Mouse (Mus musculus): Measurements from ENCODE around the gene Ube2d3. TPM values are rescaled to one million over a fixed set of nuclear protein-coding genes. Genes with fewer than 3 reads are reported as not detected.
"Not testable (repeated sequence)": the region's sequence is repeated elsewhere in the genome, so short reads cannot be mapped to it uniquely, and the experiment has no call there.

The Ube2d3 gene
- polyA plus RNA-seq, 1 experiment: 261 TPM

DNA sequence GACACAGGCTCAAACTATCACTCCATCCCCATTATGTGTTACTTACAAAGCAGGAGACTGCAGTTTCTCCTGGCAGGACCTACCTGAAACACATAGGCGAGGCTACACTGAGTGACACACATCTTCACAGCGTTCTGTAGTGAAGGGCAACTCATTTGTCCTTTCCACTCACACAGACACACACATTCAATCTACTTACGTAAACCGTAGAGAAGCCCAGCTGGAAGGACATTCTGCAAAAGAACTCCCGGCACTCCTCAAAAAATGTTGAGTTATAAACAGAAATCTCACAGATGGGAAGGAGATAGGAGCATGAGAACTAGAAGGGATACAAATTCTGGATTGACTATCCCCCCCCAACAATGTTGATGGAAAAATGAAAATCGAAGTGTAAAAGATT lies 38.3 kb downstream of the Ube2d3 start:
- no peak for TF ChIP-seq CTCF (IDR thresholded peaks at IDR 0.05; ENCODE audit: control insufficient read depth, insufficient read depth, insufficient read length)
- TF ChIP-seq MYOD1 (IDR thresholded peaks at IDR 0.05; ENCODE audit: control insufficient read depth, insufficient read length, low read depth): no peak
- TF ChIP-seq USF1 (IDR thresholded peaks at IDR 0.05; ENCODE audit: low read depth): no peak
- TF ChIP-seq MAX (IDR thresholded peaks at IDR 0.05): no peak
- no peak for TF ChIP-seq MYOG (IDR thresholded peaks at IDR 0.05; ENCODE audit: control insufficient read depth, extremely low read depth, insufficient read length)
- TF ChIP-seq CEBPB (IDR thresholded peaks at IDR 0.05; ENCODE audit: low read depth): no peak
- no peak for TF ChIP-seq FOSL1 (IDR thresholded peaks at IDR 0.05; ENCODE audit: insufficient read depth, low read length, poor library complexity, severe bottlenecking)
- H3K36me3 ChIP-seq (ENCODE audit: control insufficient read depth, insufficient read depth): no peaks in the 10 kb centered on the region
- no peaks in the 10 kb centered on the region for H3K79me3 ChIP-seq (ENCODE audit: low read depth)
- H3ac ChIP-seq (ENCODE audit: control insufficient read depth, insufficient read length, low read depth): no peak overlapping the region
- no peaks in the 10 kb centered on the region for H3K27me3 ChIP-seq (ENCODE audit: control insufficient read depth, insufficient read depth, insufficient read length)
- no peak overlapping the region for H3K4me3 ChIP-seq (ENCODE audit: insufficient read depth, poor library complexity, severe bottlenecking)
- no peaks in the 10 kb centered on the region for H3K79me2 ChIP-seq (ENCODE audit: control insufficient read depth, insufficient read depth)

- no peaks in the 10 kb centered on the region for H3K79me2 ChIP-seq (ENCODE audit: control insufficient read depth, insufficient read depth)
- H3K4me3 ChIP-seq (ENCODE audit: insufficient read depth, poor library complexity, severe bottlenecking): no peak overlapping the region
- H3K36me3 ChIP-seq (ENCODE audit: control insufficient read depth, insufficient read depth): no peaks in the 10 kb centered on the region
- TF ChIP-seq MYOG (IDR thresholded peaks at IDR 0.05; ENCODE audit: control insufficient read depth, extremely low read depth, insufficient read length) (no peak), MAX (IDR thresholded peaks at IDR 0.05) (no peak), USF1 (IDR thresholded peaks at IDR 0.05; ENCODE audit: low read depth) (no peak), MYOD1 (IDR thresholded peaks at IDR 0.05; ENCODE audit: control insufficient read depth, insufficient read length, low read depth) (no peak), FOSL1 (IDR thresholded peaks at IDR 0.05; ENCODE audit: insufficient read depth, low read length, poor library complexity, severe bottlenecking) (no peak), CEBPB (IDR thresholded peaks at IDR 0.05; ENCODE audit: low read depth) (no peak)
- no peaks in the 10 kb centered on the region for H3K27me3 ChIP-seq (ENCODE audit: control insufficient read depth, insufficient read depth, insufficient read length)
- no peak overlapping the region for H3ac ChIP-seq (ENCODE audit: control insufficient read depth, insufficient read length, low read depth)
- H3K79me3 ChIP-seq (ENCODE audit: low read depth): no peaks in the 10 kb centered on the region
These were observed 39.0 kb downstream of the Ube2d3 start for GRCm38 (mm10) chr3:135476977-135477376.

DNA sequence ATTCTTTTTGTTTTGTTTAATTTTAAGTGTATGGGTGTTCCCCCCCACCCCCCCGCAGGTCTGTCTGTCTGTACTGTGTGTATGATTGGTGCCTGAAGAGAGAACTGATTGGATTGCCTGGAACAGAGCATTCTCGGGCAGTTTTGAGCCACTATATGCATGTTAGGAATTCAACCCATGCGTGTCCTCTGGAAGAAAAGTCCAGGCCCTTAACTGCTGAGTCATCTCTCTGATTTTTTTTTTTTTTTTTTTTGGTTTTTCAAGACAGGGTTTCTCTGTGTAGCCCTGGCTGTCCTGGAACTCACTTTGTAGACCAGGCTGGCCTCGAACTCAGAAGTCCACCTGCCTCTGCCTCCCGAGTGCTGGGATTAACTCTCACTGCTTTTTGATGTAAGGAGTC lies 41.1 kb downstream of the Ube2d3 start:
- not testable (repeated sequence) for H3ac ChIP-seq (ENCODE audit: control insufficient read depth, insufficient read length, low read depth); H3K36me3 ChIP-seq (ENCODE audit: control insufficient read depth, insufficient read depth); H3K27me3 ChIP-seq (ENCODE audit: control insufficient read depth, insufficient read depth, insufficient read length)

DNA sequence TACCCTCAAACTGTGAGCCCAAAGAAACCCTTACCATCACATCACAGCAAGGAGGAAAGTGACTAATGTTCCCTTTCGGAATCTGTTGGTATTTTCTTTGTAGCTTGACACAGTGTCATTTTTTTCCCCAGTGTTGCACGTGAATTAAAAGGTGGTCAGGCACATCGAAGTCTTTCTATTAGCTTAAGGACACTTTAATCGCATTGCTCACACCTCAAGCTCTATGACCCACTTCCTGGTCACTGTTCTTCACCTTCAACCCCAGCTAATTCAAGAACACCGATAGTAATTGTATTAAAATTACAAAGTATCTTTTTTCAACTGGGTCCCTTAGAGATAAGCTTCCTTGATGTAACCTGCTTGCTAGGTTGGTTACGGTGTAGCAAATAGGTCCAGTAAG lies 42.8 kb downstream of the Ube2d3 start:
- Histone ChIP-seq H3K79me2 (ENCODE audit: control insufficient read depth, insufficient read depth) (no peaks in the 10 kb centered on the region), H3K36me3 (ENCODE audit: control insufficient read depth, insufficient read depth) (no peaks in the 10 kb centered on the region), H3K27me3 (ENCODE audit: control insufficient read depth, insufficient read depth, insufficient read length) (no peaks in the 10 kb centered on the region), H3K4me3 (ENCODE audit: insufficient read depth, poor library complexity, severe bottlenecking) (no peak overlapping the region), H3K79me3 (ENCODE audit: low read depth) (no peaks in the 10 kb centered on the region), H3ac (ENCODE audit: control insufficient read depth, insufficient read length, low read depth) (no peak overlapping the region)
- TF ChIP-seq MAX (IDR thresholded peaks at IDR 0.05) (no peak), USF1 (IDR thresholded peaks at IDR 0.05; ENCODE audit: low read depth) (no peak), MYOD1 (IDR thresholded peaks at IDR 0.05; ENCODE audit: control insufficient read depth, insufficient read length, low read depth) (no peak)

More for the DNA sequence above, 41.1 kb downstream of the Ube2d3 start:
- not testable (repeated sequence) for H3K4me3 ChIP-seq (ENCODE audit: insufficient read depth, poor library complexity, severe bottlenecking); H3K79me2 ChIP-seq (ENCODE audit: control insufficient read depth, insufficient read depth); H3K79me3 ChIP-seq (ENCODE audit: low read depth)

DNA sequence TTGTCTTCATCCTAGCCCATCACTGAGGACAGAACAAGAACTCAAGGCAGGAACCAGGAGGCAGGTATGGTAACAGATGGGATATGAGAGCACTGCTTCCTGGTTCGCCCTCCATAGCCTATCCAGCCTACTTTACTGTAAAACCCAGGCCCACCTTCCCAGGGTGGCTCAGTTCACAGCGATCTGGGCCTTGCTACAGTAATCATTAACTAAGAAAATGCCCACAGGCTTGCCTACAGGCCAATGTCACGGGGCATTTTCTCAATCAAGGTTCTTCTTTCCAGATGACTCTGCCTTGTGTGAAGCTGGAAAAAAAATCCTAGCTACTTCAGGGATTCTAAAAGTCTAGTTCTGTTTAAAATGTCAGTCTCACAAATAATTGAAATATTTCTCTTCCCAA lies 43.7 kb downstream of the Ube2d3 start:
- H3K27me3 ChIP-seq (ENCODE audit: control insufficient read depth, insufficient read depth, insufficient read length): no peaks in the 10 kb centered on the region
- no peaks in the 10 kb centered on the region for H3K36me3 ChIP-seq (ENCODE audit: control insufficient read depth, insufficient read depth)
- no peak overlapping the region for H3K4me3 ChIP-seq (ENCODE audit: insufficient read depth, poor library complexity, severe bottlenecking)
- no peak for TF ChIP-seq FOSL1 (IDR thresholded peaks at IDR 0.05; ENCODE audit: insufficient read depth, low read length, poor library complexity, severe bottlenecking)
- no peak for TF ChIP-seq MYOD1 (IDR thresholded peaks at IDR 0.05; ENCODE audit: control insufficient read depth, insufficient read length, low read depth)
- TF ChIP-seq USF1 (IDR thresholded peaks at IDR 0.05; ENCODE audit: low read depth): no peak
- TF ChIP-seq MYOG (IDR thresholded peaks at IDR 0.05; ENCODE audit: control insufficient read depth, extremely low read depth, insufficient read length): no peak
- TF ChIP-seq MAX (IDR thresholded peaks at IDR 0.05): no peak
- no peak for TF ChIP-seq CEBPB (IDR thresholded peaks at IDR 0.05; ENCODE audit: low read depth)
- TF ChIP-seq CTCF (IDR thresholded peaks at IDR 0.05; ENCODE audit: control insufficient read depth, insufficient read depth, insufficient read length): no peak
- no peaks in the 10 kb centered on the region for H3K79me3 ChIP-seq (ENCODE audit: low read depth)
- no peak overlapping the region for H3ac ChIP-seq (ENCODE audit: control insufficient read depth, insufficient read length, low read depth)
- no peaks in the 10 kb centered on the region for H3K79me2 ChIP-seq (ENCODE audit: control insufficient read depth, insufficient read depth)

- H3K27me3 ChIP-seq (ENCODE audit: control insufficient read depth, insufficient read depth, insufficient read length); H3K79me2 ChIP-seq (ENCODE audit: control insufficient read depth, insufficient read depth); H3K79me3 ChIP-seq (ENCODE audit: low read depth); H3ac ChIP-seq (ENCODE audit: control insufficient read depth, insufficient read length, low read depth); H3K36me3 ChIP-seq (ENCODE audit: control insufficient read depth, insufficient read depth); H3K4me3 ChIP-seq (ENCODE audit: insufficient read depth, poor library complexity, severe bottlenecking): not testable (repeated sequence)
These were observed 46.7 kb downstream of the Ube2d3 start for GRCm38 (mm10) chr3:135484650-135485049.

Data from C2C12 (cell line).